Mouse (Mus musculus) frontal cortex, postnatal 36 days (tissue): ENCODE measurements around the gene Eva1a.

Experiments
- DNase-seq, 2 experiments: peaks; one replicate each; pipeline ENCODE4 v3.0.0; 2022; ENCODE audit warnings: low spot score in 2 of 2

Gene Eva1a

DNA sequence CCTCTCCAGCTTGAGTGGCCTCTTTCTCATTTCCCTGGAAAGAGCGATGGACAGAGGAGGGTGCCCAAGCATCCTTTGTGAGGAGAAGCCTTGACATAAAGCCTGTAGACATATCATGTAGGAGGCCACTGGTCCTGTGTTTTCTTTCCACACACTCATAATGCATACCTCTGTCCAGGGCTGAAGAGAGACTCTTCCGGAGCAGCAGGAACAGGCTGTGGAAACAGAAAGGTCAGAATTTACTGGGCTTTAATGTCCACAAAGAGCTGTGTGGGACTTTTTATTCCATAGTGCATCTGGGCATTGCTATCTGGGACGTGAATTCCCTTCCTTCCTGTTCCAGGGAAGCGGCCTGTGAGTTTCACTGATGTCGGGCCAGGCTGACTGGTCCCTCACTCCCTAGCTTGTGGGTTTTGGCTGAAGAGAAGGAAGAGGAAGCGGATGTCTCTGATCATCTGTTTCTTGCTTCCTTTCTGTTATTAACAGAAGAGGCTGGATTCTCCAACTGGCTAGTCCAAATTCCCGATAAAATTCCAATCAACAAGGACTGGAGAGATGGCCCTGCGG is 25.8 kb downstream of the Eva1a start:
- DNase-seq, result no peak

DNA sequence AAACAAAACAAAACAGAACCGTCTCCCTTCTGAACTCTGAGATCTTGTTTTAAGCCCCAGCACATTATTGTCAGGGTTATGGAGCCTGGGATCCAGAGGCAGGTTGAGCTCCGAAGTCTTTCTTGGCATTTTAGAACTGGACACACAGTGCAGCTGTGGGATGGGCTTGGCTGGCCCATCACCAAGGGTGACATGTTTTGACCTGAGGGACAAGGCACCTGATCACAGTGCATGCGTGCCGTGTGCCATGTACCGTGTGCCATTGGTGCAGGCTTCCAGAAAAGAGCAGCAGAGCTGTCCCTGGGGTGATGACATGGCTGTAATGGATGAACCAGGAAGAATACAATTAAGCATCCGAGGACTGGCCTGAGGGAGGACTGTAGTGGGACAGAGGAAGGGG is 29.6 kb downstream of the Eva1a start:
- DNase-seq, result no peak

DNA sequence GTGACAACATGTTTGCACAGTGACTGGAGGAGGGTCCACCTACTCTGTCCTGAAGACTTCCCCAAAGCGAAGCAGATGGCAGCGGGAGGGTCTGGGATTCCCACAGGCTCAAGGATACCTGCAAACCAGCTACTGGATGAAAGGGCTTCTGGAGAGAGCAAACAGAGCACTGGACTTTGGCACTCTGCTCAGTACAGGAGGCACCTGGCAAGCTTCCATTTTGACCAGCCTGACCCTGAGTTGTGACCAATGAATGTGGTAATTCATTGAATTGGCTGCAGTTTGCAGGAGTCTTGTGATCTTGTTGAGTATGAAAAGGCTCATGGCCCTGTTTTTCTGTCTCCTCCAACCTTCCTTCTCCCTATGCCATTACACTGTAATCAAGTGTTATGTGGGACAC is 32.2 kb downstream of the Eva1a start:
- DNase-seq, result peak in 1 of 2 experiments; percentile 36

DNA sequence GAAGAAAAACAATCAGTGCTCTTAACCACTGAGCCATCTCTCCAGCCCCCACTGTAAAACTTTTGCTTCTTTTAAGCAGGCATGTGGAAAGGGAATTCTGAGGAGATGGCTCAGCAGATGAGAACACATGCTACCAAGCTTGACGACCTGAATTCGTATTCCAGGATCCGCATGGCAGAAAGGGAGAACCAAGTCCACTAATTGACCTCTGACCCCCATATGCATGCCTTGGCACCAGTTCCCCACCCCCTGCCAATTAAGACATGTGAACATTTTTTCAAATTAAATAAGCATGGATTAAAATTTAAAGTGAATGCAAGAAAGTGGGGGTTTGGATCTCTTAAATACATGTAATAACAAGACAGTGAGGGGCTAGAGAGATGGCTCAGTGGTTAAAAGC is 32.7 kb downstream of the Eva1a start:
- no peak for DNase-seq

DNA sequence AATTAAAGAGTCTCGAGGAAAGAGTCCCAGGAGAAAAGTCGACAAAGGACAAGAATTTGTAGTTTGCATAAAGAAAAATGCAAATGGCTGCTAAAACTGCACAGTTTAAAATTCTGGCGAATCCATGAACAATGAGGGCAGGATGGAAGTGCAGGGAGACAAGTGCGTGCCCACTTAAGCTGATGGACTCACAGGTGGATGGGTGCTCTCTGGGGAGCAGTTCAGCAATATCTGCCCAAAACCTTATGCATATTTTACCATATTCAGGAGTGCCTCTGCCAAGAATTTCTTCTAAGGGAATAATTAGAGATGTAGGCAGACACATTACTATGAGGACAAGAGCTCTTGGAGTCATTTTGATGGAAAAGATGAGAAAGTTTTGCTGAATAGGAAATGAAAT is 35.5 kb downstream of the Eva1a start:
- DNase-seq, result no peak

- no peak for DNase-seq
Observed at GRCm38 (mm10) chr6:82078875-82079274, 38.0 kb downstream of the Eva1a start.

- DNase-seq, result no peak
Observed at GRCm38 (mm10) chr6:82083655-82084054, 42.8 kb downstream of the Eva1a start.

DNA sequence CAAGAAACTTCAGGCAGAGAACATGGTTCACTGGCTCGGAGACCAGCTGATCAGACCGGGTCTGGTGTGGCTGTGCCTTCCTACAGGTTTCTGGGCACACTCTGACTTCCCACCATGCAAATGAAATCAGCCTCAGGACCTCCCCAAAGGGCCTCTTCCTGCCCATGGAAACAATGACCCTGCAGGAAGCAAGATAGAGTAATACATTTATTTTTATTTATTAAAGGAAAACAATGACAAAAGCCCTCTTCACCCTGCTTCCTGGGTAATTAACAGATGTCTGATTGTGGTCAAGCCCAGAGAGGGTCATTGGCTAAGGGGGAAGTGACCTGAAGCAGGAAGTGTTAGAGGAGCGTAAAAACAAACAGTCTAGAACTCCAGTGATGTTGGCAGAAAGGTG is 43.4 kb downstream of the Eva1a start:
- no peak for DNase-seq

- no peak for DNase-seq
Observed at GRCm38 (mm10) chr6:82085313-82085908, 44.6 kb downstream of the Eva1a start.

- DNase-seq, result no peak
Observed at GRCm38 (mm10) chr6:82088133-82088532, 47.3 kb downstream of the Eva1a start.

DNA sequence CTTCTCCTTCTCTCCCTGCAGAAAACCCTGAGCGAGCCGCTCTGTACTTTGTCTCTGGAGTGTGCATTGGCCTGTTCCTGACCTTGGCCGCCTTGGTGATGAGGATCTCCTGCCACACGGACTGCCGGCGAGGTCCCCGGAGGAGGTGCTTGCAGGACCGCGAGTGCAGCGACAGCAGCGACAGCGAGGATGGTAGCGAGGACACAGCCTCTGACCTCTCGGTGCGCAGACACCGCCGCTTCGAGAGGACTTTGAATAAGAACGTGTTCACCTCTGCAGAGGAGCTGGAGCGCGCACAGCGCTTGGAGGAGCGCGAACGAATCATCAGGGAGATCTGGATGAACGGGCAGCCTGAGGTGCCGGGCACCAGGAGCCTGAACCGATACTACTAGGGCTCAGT is 50.9 kb downstream of the Eva1a start:
- DNase-seq, result peak; percentile 11 to 17

- no peak for DNase-seq
Observed at GRCm38 (mm10) chr6:82097705-82098104, 56.9 kb downstream of the Eva1a start.

DNA sequence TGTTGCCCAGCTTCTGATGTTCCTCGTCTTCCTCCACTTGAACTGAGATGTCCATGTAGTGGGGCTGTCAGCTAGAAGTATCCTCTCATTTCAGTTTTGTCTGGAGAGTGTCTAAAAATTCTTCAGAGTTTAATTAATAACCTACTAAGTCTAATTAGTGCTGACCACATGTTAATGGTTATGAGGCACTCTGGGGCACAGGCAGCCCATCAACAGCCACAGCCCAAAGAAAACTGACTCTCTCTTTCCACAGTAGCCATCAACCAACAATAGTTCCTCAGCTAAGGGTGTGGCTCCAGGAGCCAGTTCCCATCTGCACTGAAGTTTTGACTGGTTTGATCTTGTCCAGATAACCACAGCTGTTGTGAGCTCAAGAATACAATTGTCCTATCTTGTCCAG is 57.6 kb downstream of the Eva1a start:
- DNase-seq, result no peak

GRCm38 (mm10) chr6:82110473-82110872 is 69.6 kb downstream of the Eva1a start:
- DNase-seq, result no peak

DNA sequence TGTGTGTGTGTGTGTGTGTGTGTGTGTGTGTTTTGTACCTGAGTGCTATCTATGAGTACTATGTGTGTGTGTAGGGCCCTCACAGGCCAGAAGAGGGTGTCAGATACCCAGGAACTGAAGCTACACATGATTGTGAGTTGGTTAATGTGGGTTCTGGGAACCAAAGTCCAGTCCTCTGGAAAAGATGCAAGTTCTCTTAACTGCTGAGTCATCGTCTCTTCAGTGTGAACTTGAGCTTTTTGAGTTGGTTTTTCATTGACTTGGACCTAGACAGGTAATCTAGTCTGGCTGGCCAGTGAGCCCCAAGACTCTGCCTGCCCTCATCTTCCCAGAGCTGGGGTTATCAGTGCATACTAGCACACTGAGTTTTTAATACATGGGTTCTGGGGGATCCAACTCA is 70.3 kb downstream of the Eva1a start:
- DNase-seq, result no peak

DNA sequence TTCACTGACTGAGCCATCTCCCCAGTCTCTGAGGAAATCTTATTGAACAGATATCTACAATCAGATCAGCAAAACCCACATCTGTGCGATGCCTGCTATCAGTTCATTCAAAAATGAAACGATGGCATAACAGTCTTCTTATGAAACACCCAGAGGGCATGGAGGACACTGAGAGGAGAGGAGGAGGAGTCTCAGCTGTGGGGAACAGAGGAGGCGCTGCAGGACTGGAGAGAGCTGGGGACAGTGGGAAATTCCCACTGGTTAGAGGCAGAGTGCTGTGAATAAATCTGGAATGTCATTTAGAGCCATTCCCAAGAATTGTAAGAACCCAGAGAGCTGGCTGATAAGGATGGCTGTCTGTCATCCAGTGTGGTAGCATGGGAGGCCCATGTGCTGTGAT is 70.7 kb downstream of the Eva1a start:
- DNase-seq, result no peak

DNA sequence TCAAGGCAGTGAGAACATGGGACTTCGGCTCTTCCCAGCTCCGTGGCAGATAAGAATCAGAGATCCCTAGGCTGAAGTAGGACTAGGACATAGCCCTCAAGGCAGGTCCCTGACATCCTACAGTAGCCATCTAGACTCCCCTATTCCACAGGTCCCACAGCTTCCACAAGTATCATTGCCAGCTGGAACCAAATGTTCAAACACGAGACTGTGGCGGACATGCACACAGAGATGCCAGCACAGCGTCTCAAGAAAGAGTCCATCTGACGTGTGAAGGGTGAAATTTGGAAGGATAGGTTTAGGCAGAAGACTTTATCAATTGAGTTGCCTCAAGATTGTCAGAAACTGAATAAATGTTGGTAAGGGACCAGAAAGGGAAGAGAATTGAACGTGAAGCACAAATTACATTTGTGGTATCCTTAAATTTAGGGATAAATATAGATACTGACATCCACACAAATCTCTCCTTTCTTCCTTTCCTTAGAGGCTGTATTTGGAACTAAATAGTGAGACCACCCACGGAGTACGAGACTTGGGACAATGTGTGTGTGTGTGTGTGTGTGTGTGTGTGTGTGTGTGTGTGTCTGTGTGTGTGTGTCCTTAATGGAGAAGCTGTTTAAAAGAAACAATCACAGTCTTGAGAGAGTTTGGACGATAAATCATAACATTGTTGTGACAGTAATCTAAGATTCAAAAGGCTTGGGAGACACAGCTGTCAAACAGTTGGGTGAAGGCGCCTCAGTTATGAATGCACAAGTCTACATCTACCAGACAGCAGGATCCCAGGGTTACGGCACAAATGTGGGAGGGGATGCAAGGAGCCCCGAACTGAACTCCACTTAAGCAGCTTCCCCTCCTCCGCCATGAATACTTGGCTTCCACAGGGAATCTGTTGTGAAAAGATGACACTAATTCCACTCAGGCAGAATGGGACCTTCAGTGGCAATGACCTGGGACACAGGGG is 71.6 kb downstream of the Eva1a start:
- no peak for DNase-seq

- no peak for DNase-seq
Observed at GRCm38 (mm10) chr6:82115335-82115965, 74.6 kb downstream of the Eva1a start.

DNA sequence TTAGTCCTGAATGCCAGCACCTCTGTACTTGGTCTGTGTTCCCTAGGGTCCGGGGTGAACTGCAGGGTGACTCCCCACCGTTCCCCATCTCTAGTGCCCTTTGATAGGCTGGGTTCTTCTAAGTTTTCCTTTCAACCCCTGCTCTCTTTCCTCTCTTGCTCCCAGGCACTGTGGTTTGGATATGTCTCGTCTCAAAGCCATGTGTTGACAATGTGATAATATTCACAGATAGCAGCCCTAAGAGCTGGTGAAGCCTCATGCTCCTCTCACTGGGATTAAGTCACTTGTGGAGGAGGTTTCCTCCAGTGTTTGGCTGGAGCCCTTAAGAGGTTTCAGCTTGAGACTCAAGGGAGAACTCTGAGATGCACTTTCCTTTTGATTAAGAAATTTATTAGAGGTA is 75.3 kb downstream of the Eva1a start:
- DNase-seq, result no peak

DNA sequence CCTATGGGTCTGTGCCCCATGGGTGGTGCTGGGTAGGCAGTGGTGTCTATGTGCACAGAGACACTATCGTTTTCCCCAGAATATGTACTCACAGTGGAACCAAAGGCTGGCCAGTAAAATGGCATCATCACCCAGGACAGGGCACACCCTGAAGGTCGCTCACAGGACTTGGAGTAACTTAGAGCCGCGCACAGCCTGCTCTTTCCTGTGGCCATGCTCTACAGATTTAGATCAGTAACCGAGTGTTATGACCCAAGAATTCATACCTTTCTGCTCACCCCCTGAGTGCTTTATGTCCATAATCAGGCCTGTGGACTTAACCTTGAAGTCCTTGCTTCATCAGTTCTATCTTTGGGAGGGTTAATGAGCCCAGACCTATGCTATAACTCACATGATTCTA is 77.0 kb downstream of the Eva1a start:
- no peak for DNase-seq

- DNase-seq, result peak; percentile 55 to 64
Observed at GRCm38 (mm10) chr6:82119322-82120162, 78.7 kb downstream of the Eva1a start.

GRCm38 (mm10) chr6:82125134-82125533 is 84.3 kb downstream of the Eva1a start:
- peak in 1 of 2 experiments; percentile 9 for DNase-seq
